Mouse (Mus musculus) embryo, embryonic 11.5 days (tissue): Measurements from ENCODE around the gene Camk2d.

Experiments used
- DNase-seq: peaks from one replicate; pipeline ENCODE4 v3.0.0-alpha.2; 2012; ENCODE audit warnings: low read depth, low spot score

Gene Camk2d

DNA sequence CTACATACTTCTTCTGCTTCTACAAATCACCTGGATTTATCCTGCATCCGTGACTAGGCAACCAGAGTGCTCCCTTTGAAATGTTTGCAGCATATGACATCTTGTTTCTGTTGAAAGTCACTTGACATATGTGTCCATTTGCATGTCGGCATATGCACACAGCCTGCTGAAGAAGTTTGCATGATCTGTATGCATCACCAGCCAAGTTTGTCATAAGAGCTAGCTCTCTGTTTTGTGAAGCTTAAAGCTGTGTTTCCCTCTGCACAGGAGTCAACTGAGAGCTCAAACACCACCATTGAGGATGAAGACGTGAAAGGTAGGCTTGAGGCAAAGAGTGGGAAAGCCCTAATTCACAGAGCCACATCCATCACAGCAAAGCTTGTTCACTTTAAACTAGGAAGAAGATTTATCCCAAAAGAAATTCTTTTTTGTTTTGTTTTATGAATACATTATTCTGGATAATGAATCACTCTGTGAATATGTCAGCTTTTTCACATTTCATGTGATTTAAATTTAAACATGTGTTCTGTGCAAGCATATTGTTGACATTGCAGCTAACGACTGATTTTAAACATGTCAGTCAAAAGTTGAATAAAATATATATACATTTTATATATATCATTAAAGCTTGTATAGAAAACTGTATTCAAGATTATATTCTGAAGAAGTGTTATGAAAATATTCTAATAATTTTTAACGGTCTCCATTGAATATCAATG lies 214.4 kb downstream of the Camk2d start:
- no peak for DNase-seq

DNA sequence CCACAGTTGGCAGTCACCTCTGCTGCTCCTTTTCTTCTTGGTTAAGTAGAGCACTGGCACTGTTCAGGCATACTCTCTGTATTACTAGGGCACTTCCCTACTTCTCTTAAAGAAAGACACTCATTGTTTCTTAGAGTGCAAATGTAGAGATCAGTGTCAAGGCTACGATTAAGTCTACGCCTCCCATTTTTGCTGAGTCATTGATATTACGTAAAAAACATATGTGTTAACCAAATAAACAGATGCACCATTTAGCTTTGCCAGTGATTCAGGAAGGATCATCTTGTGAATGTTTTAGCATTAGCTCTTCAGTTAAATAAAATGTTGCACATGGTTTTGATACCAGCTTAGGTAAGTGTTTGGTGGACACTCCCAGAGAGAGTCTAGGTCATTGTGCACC lies 215.5 kb downstream of the Camk2d start:
- no peak for DNase-seq

DNA sequence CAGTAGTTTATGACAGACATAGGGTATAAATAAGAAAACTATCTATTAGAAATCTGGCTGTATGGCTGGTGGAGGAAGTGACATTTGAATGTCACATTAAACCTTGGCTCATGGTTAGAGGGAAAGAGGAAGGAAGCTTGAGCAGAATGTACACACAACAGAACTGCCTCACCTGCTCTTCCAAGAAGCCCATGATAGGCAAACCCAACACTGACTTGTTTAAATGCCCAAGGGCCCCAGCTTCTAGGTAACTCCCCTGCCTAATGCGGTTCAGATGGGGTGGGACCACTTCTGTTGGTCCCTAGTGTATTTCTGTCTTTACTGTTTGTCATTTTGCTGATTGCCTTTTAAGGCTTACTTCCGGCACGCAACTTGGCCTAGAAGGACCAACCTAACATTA lies 226.3 kb downstream of the Camk2d start:
- no peak for DNase-seq

DNA sequence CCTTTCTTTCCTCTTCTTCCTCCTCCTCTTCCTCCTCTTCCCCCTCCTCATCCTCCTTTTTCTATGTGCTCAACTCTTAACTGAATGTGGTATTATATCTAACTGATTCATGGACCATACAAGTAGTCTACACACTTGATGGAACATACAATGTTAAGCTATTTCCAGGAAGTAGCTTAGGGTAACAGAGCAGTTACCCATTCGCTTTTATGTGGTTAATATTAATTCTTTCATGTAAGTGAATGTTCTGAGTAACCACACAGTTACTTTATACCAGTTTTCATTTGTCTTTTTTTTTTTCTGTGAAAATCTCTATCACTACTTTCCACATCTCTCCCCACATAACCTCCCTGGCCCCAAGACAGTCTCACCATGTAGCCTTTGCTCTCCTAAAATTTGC lies 228.8 kb downstream of the Camk2d start:
- no peak for DNase-seq

DNA sequence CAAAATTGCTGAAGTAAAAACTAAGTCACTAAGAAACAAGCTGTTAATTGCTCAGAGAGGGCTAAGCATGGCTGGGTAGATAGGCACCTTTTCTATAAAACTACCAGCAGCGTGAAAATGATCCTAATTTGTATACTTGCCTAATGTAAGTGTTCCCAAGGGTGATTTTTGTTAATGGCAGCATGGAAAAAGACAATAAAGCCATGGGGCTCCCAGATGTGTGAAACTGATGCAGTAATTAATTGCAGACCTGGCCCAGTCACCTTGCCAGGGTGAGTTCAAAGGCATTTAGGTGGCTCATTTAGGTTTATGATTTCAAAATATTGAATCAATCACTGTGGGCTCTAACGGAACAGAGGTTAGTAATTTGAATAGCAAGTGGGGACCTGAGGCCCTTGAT lies 230.1 kb downstream of the Camk2d start:
- DNase-seq = no peak

DNA sequence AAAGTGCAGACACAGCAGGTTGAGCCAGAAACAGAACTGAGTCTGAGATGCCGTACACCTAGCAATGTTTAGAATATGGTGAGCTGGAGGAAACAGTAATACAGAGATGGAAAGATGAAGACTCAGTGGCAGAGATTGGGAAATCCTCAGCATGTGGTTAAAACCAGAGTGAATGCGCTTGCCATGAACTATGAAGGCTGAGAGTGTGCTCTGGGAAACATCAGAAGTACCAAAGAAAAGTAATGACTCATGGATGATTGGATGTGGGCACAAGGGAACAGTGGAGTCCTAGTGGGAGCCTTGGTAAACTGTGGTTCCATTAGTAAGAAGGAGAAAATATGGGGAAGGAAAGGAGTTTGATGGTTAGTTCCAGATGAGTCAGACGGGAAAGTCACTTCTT lies 231.8 kb downstream of the Camk2d start:
- DNase-seq = no peak

DNA sequence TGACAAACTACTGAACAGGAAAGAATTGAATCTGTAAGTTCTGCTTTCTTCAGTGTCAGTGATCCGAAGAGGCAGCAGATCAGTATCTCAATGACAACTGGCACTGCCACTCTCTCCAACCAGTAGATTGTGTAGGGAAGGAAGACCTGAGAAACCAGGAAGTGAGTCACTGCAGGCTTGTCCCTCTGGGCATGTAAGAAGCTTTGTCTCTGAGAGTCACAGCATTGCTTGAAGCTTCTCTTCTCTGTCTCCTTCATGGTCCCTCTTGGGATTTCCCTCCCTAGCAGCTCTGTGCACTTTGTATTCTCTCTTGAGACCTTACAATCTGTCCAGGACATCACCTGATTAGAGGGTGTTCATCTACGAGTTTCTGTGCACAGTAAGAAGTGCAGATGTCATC lies 233.7 kb downstream of the Camk2d start:
- no peak for DNase-seq

DNA sequence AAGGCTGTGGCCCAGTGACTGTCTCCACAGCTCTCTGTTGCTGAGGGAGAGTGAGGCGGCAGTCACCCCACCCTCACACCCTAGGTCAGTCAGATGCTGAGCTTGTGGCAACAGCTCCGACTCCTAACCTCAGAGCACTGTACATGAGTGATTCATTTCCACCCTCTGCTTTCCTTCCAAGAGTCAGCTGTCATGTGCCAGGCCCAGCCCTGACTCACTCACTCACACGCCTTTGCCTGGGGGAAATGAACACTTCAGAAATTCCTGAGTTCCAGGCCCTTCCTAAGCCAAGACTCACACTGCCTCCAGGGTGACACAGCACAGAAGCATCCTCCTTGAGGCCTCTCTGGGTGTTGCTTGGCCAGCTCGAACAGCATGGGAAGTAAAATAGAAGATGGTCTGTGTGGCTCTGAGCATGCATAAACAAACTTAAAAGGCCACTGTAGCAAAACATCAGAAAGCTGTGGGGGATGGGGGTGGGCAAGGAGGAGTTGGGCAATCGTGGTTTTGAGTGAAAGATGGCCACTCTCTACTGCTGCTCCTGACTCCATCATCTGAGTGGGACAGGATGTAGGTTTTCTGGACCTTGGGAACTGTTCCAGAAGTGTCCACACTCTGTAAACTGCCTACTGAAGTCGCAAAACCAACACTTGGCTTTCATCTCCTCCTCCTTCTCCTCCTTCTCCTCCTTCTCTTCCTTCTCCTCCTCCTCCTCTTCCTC lies 235.5 kb downstream of the Camk2d start:
- DNase-seq = no peak

DNA sequence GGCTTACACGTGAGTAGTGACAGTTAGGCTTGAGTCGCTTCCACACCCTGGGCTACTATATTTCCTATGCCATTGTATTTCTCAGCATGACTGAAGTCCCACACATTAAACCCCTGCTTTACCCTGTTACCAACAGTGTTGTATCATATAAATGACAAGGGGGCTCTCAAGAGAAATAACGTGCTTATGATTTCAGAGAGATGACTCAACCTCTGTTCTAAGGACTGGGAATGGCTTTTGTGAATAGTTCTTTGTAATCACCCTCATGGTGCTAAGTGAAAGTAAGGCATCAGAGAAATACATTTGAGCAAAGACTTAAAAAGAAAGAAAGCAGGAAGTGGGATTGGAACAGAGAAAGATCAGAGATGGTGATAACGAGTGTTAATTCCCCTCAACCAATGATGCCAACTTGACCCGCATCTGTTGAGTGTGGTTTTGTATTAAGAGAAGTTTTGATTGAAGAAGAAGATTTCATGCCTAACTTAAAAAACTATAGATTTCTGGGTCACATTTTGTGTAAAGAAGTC lies 238.6 kb downstream of the Camk2d start:
- DNase-seq = no peak

DNA sequence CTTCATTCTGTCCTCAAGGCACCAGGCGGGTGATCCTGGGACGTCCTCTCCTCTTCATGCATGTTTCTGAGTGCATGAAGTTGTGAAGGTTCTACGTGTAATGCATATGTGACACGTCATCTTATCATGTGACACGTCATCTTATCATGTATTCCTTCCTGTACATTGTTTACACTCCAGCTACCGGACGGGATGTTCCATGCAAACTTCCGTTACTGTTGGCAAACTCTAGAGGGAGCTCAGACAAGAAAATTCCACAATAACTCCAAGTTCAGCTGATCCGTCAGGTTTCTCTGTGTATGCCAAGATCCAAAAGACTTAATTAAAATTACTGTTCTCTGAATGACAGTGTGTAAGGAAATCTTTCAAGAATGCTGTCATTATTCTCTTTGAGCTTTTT lies 246.7 kb downstream of the Camk2d start:
- DNase-seq = no peak

DNA sequence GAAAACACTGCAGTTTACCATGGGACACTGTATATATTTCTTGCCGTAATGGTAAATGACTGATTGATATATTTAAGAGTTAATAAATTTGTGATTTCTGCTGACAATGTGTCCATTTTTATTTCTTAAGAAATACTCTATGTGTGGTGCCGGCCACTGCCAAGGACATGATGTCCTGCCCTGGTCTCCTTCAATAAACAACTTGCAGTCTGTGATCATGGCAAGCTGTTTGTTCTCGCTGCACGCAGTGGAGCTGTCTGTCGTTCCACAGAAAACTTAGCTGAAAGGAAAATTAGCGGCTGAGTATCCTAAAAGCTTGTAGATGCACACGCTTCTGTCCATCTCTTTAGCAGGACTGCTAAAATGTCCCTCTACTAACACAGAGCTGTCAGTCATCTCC lies 248.7 kb downstream of the Camk2d start:
- DNase-seq = no peak

DNA sequence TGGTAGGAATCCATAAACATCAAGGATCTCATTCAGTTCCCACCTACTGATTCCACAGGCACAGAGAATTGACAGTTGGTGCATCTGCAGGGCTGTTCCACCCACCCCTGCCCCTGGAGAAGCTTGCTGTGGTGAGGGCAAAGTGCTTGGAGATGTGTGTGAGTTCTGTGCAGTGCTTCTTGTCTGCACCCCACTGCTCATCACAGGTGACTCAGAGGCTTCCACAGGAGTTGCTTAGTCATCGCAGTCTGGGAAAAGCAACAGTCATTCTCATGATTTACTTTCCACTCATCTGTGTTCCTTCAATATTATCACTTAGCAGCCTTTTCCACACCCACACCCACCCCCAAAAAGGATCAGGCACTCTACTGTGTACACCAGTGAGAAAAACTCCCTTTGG lies 252.0 kb downstream of the Camk2d start:
- no peak for DNase-seq

DNA sequence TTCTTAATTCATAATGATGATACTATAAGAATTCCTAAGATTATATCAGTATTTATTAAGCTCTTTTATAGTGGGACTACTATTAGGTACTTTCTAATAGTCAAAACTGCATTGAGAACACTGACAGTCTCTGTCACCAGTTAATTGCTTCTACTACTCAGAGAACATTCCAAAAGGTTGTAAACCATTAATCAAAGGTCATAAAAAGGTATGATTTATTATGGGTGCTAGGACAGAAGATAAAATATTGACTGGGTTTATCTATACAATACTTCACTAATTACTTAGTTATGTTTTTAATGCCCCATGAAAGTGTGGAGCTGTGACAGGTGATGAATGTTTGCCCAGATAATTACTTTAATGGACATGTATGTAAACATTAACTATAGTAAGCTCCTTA lies 264.3 kb downstream of the Camk2d start:
- DNase-seq = no peak

DNA sequence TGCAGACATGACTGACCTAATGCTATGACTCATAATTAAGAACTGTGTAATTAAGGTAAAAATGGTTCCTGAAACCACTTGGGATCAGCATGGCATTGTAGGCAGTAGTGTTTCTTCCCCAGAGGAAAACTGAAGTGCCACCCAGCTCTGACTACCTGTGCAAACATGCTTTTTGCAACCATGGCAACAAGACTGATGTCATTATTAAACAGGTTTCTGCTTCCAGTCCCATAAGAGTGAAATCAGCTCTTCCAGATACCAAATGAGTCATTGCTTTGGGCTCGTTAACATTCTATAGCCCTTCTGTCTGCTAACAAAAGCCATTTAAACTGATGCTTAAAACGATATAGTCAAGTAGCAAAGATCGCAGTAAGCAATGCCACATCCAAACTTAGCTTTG lies 273.5 kb downstream of the Camk2d start:
- DNase-seq = no peak

DNA sequence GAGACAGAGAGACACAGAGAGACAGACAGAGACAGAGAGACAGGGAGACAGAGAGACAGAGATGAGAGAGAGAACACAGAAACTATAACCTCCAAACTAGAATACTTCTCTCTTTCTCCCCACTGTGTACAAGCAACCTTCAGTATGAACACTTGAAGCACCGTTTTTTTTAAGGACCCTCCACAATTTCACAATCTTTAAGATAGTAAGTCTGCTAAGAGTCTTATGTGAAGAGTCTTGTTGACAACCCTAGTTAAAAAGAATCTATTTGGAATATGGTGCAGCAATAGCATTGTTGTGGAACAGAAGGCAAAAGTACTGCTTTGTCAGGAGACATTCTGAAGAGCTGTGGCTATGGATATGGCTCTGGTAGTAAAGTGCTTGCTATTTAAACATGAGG lies 274.6 kb downstream of the Camk2d start:
- DNase-seq = no peak

DNA sequence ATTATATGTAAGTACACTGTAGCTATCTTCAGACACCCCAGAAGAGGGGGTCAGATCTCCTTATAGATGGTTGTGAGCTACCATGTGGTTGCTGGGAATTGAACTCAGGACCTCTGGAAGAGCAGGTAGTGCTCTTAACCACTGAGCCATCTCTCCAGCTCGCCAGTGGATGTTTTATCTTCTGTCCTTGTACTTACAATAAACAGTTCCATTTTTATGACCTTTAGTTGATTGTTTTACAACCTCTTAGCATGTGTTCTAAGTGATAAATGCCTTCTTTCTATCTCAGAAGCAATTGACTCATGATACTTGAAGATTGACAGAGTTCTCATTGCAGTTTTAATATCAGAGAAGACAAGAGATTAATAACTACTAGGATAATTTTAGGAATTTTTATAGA lies 282.1 kb downstream of the Camk2d start:
- no peak for DNase-seq

DNA sequence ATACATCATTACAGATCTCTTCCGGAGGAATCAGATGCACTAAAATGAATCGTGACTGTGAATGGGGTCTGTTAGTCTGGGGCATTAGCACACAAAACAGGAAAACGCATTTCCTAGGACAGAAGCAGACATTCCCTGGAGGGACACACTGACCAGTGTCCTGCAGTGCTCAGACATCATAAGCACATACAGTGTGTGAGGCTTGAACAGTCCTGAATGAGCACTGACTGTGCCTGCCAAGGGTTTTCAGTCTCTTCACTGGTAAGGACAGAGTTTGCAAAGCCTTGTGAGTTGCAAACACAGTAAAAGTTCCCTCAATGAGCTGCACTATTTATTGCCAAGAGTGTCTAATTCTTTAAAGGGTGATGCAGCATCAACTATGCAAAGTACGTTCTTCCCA lies 290.0 kb downstream of the Camk2d start:
- DNase-seq = no peak

DNA sequence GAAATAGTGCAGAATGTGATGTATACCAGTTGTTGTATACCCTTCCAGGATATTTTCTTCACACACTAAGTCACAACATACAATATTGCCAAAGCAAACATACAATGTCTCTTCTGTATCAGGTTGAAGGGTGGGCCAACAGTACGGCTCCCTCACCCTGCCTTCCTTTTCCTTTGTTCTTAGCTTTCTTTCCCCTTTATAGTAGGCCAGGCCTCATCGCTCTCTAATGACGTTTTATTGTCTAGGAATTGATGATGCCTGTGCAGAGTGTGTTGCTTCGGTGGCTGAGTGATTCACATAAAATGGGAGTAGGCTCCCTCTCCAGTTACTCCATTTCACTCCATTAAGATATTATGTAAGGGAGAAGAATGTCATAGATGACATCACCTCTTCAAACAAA lies 290.5 kb downstream of the Camk2d start:
- no peak for DNase-seq
